Mouse (Mus musculus): Measurements from ENCODE around the gene Hdac7.

The Hdac7 gene

GRCm38 (mm10) chr15:97831242-97831986, 12.9 kb downstream of the Hdac7 start:
- DNase-seq = peak in 1 of 2 experiments; percentile 55

GRCm38 (mm10) chr15:97830788-97831241, 13.5 kb downstream of the Hdac7 start:
- DNase-seq = no peak

DNA sequence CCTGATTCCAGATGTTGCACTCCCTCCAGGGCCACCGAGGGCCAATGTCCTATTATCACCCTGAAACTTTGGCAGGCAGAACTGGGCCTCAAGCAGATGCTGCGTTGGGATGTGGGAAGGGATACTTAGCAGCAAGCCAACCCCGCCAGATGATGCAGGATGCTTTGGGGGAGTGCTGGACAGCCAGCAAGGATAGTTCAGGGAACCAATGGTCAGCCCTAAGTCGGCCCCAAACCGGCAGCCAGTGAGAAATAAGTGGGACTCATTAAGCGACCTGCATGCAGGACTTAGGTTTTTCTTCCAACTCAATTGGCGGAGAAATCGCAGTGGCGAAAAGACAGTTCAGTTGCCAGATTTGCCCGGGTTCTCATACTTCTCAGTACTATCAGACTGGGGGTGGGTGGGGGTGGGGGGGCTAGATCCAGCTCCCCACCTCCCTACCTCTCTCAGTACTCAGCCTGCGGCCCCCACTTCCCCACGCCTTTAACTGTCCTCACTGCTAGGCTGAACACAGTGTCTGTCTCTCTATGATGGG, 14.0 kb downstream of the Hdac7 start:
- DNase-seq = no peak

DNA sequence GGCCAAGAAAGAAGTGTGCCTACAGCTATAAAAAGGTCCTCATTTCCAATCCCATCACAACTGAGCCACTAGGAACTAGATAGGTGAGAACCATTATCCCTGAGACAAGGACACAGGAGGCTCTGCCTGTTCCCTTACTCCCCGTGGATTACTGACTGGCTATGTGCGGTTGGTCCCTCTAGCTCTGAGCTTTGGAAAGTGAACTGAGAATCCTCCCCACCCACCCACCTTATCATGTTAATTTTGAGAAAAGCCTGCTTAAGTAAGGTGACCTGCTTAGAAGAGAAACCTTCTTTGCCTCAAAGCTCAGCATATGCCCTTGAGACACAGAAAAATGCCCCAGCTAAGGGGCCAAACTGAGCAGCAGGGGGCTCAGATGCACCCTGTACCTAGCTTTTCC, 14.9 kb downstream of the Hdac7 start:
- DNase-seq = no peak

DNA sequence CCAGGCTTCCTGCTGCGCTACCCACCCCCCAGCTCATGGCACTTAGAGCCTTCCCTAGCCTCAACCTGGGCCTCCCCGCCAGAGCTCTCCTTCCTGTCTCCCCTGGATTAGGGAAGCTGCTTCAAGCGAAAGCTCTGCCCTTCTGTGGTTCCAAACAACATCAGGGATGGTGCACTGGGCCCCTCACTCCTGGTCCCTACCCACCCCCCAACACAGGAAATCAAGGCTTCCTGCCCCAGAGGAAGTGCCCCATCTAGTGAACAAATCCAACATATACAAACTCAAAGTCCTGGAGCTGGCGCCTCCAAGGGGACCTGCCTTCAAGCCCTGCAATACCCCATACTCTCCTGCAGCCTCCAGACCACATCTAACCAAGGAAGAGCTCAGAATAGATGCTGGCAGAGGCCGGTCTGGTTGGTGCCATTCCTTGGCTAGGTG, 15.4 kb downstream of the Hdac7 start:
- peak in 1 of 2 experiments; percentile 55 for DNase-seq

GRCm38 (mm10) chr15:97828221-97828842, 16.0 kb downstream of the Hdac7 start:
- no peak for DNase-seq

DNA sequence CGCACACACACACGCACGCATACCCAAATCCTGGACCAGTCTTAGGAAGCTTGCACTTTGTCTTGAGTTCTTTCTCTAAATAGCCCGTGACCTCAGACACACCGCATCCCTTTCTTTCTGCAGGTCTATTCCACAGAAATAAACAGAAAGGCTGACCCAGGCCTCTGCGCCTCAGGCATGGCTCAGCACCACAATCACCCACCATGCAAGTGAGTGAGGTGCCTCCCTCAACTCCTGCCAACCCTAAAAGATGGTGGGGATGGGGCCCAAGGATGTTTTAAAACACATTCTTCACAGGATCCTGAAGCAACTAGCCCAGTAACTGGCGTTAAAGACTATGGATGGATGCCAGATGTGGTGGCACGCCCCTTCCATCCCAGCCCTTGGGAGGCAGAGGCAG, 16.9 kb downstream of the Hdac7 start:
- DNase-seq = no peak

DNA sequence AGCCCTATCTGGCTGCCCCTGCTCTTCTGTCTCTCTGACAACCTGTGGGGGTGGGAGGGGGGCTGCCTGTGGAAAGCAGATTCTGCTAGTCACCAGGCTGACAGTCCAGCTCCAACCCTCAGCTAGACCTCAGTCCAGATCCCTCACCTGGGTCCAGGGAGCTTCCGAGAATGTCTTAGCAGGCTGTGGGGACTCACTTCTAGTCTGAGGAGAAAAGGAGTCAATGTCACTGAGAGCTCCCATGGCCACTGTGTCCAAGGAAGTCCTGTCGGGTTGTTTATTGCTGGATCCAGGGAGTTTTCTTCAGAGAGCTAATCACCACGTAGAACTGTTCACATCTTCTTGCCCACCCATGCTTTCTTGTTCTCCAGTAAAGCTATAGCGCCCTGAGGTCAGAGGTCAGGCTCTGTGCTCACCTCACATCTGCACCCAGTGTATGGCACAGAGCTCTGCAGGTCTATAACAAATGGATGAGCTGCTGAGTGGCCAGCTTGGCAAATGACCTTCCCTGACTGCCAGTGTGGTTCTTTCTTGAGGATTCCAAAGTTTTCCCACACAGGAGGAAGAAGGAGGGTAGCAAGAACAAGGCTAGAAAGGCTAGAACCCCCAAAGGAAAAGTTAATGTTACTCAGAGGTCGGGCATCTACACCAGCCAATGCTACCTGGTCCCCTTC, 17.6 kb downstream of the Hdac7 start:
- no peak for DNase-seq

GRCm38 (mm10) chr15:97825941-97826587, 18.2 kb downstream of the Hdac7 start:
- DNase-seq = no peak

DNA sequence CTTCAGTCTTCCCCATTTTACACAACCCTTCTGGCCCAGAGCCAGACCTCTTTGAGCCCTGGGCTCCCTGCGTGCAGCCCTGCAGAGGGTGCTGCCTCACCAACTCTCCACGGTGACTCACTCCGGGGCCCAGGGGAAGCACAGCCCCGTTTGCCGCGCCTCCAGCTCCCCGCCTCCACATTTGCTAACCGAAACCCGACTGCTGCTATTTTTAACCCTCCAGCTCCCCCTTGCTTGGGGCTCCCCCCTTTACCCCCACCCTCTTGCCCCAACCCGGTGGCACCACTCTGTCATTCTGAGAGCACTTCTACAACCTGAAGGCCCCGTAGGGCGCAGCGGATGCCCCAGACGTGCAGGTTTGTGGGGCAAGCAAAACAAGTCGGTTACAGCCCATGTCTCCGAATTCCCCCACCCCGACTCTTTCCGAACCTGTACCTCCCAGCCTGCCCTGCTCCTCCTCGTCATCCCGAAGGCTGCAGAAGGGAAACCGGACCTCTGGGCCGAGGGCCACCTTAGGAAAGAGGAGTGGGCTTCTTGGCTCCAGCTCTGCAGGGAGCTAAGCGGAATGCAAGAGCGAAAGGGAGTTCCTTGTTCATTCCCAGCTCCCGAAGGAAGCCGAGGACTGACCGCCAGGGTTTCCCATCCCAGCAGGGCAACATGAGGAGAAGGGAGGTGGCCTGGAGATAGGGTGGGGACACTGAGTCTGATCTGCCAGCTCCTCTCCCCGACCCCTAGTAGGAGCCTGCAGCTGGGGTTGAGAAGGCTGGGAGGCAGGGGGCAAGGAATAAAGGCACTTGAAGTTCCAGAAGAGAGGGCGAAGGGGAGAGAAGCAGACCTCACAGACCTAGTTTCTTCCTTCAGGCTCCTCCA, 19.0 kb downstream of the Hdac7 start:
- peak; percentile 95 to 96 for DNase-seq

DNA sequence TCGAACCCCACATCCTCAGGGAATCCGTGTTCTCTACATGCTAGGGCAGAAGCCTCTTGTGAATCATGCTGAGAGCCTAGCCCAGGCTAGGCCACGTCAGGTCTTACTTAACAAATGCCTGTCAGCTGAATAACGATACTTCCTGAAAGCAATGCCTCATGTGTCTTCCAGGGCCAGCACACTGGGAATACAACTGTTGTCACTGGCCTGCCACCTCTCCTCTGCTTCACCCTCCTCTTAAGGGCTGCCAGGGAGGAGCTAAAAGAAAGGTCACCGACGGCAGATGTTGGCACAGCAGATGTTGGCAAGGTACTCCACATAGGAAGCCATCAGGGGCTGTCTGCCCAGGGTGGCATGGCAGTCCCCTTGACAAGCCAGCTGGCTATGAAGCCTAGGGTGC, 20.3 kb downstream of the Hdac7 start:
- no peak for DNase-seq

DNA sequence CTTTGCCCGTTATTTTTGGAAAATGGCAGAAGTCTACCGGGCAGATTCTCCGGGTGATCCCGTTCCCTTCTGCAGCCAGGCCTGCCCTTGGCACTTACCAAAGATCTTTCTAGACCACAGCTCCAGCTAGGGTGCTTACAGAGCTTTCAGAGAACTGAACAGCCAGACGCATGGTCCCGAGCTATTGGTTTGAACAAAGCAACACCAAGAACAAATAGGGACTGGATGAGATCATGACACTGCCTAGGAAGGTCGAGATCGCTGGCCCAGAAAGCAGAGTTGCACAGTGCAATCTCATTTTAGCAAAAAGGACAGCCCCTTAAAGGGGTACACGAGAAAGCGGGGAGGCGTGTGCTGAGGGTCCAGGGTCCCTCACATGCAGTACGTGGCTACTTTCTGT, 20.8 kb downstream of the Hdac7 start:
- no peak for DNase-seq

- no peak for DNase-seq
These were observed 21.6 kb downstream of the Hdac7 start for GRCm38 (mm10) chr15:97822545-97823228.

GRCm38 (mm10) chr15:97821983-97822363, 22.3 kb downstream of the Hdac7 start:
- peak; percentile 61 to 67 for DNase-seq

DNA sequence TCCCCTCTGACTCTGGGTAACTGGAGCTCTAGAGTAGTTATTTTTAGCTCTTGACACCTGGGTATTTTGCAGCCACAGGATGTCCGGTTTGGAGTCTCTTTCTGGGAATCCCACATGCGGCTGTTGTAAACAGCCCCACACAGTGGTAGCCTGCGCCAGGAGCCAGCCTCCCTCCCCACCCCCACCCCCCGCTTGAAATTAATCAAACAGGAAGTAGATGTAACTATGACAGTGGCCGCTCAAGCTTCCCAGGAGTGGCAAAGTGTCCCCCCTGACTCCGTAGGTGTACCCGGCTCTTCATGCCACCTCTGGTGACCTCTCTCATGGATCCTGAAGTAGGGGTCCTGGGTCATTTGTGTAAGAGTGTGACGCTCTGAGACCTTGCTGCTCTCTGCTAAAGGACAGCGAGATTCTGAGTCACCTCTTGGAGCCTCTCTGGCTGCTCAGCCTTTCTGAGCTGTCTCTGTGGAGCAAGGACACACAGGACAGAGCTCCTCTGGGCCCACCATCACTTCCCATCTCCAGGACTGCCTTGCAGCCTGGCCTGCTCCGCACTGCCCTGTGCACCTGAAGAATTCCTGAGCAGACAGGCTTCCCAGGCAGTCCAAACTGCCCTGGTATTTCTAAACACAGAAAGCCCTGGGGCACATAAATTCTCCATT, 22.9 kb downstream of the Hdac7 start:
- peak in 1 of 2 experiments; percentile 40 for DNase-seq

- no peak for DNase-seq
These were observed 24.4 kb downstream of the Hdac7 start for GRCm38 (mm10) chr15:97819937-97820336.

DNA sequence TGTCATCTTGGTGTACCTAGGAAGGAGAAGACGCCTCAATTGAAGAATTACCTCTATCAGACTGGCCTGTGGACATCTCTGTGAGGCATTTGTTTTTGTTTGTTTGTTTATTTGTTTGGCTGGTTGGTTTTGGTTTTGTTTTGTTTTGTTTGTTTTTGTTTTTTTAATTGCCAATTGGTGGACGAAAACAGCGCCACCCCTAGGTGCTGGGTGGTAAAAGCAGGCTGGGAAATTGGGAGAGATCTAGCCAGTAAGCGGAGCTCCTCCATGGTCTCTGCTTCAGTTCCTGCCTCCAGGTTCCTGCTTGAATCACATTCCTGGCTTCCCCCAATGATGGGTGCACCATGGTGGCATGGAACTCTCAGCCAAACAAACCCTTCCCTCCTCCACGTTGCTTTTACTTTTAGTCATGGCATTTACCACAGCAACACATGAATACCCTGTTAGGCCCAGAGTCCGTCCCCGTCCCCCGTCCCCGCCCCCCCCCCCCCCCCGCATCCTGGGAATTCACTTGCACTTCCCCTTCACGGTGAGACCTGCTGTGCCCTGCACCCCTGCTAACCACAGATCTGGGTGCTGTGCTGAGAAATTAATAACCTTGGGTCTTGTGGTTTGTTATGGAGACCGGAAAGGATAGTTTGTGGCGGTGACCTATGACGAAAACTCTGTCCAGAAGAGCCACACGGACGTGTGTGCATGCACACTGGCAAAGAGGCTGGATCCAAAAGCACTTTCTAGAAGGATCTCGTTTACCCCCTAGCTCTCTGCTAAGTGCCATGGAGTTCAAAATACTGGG, 27.9 kb downstream of the Hdac7 start:
- DNase-seq = no peak

DNA sequence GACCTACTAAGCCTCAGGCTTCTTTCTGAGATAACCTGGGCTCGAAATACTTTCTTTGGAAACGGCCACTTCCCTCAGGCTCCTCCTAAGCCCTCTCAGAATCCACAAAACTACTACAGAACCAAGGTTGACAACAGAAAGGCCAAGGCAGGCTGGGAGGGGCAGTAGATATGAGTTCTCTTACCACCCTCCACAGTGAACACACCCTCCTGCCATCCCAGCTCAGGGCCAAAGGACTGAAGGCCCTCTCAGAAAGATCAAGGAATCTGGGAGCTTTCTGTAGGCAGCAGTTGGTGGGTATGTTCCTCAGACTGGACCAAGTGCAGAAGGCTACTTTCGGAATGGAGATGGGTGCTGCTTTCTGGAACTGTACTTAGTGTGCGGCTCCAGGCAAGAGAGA, 29.0 kb downstream of the Hdac7 start:
- no peak for DNase-seq

- DNase-seq = no peak
These were observed 29.6 kb downstream of the Hdac7 start for GRCm38 (mm10) chr15:97814703-97815102.
